Mouse (Mus musculus) fat pad, adult 2 months (tissue): ENCODE measurements around the gene Vmn2r105.

ENCODE experiments used
- DNase-seq: peaks from one replicate; pipeline ENCODE4 v3.0.0-alpha.2; 2011; ENCODE audit warnings: low read depth, low spot score; ENCODE audit errors: extremely low read depth

Gene Vmn2r105

GRCm38 (mm10) chr17:20234952-20235351 is at the start of gene Vmn2r105:
Vmn2r105 (minus strand) TSS chr17:20235052.
- no peak for DNase-seq

DNA sequence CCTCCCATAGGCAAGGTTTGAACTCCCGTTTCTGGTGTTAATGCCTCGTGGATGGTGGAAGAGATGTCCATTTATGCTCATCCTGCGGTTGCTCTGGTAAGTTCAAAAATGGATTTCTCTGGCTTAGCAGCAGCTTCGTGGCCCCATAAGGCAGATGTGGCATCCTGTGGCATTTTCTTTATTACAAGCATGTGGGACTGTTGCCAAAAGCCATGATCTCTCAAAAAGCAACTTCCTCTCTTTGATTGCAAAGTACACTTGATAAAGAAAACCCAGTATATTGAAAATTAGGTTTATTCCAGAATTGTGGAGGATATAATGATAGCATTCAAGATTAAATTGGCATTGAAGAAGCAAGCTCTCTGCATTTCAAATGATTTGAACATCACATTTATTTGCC is 20.7 kb upstream of the Vmn2r105 start:
- DNase-seq, result no peak

DNA sequence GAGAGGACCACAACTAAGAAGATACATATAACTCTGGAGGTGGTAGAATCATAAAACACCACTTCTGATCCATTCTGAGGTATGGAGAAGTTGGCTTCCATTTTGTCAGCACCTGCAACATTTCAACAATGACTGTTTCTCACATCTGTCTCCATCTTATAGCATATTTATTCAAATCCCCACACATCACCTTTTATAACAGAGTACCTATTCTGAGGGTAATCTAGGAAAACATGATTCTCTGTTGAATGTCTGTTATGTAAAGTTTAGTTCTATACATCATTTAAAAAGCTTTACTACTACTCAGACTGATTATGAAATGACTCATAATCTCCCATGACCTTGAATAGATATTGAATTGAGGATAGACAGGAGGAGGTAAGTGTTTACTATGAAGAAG is 51.9 kb downstream of the Vmn2r105 start, which contains the start of gene Fpr-rs6:
Fpr-rs6 (minus strand) TSS at position 101 of the 400 bp plus-strand sequence.
- DNase-seq, result no peak
